In the genomic region with DNA sequence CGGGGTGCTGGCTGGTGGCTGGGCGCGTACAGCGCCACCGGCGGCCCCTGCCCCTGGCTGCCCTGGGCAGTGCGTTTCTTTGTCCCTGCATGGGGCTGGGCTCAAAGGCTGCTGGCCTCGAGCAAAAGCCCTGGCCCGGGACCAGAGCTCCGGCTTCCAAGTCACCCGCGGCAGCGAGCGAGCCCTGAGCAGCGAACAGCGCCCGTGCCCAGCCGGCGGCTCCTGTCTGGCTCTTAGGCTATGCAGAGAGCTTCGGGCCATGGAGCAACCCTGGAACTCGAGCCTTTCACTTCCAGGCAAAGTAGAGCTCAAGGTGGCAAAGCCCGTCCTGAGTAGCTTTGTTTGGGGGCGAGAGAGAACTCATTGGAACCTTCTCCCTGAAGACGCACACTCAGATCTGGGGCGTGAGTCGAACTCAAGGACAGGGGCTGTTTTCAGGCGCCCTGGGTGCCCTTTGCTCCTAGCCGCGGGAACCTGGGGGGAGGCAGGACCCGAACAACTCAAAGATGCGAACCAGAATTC, we compare ENCODE assay signal across 8 mouse cellular contexts. TPM values are rescaled to one million over a fixed set of nuclear protein-coding genes. Genes with fewer than 3 reads are reported as not detected.
DNase-seq lines count a peak whose midpoint lies in the region; ATAC-seq lines count a peak whose summit lies in the region.

No protein-coding gene starts in this region.

- peak overlapping the region; percentile 59 for H3K4me3 ChIP-seq in embryonic facial prominence, embryonic 15.5 days (replicated peaks)
- H3K4me3 ChIP-seq in heart, embryonic 16.5 days (ENCODE audit: low read length) = peak overlapping the region; percentile 80
- peak overlapping the region; percentile 59 for H3K4me3 ChIP-seq in lung, embryonic 16.5 days (ENCODE audit: low read length)

- peaks cover 56% of the 10 kb centered on the region for H3K4me1 ChIP-seq in embryonic facial prominence, embryonic 15.5 days
- peaks cover 12% of the 10 kb centered on the region for H3K4me1 ChIP-seq in heart, embryonic 16.5 days (ENCODE audit: control insufficient read depth, insufficient read depth, low read length)
- peaks cover 22% of the 10 kb centered on the region for H3K4me1 ChIP-seq in lung, embryonic 16.5 days (replicated peaks; ENCODE audit: control insufficient read depth, insufficient read depth, low read length)

- 0 out of 2 replicates have a peak, but pooled peaks have one; percentile 4 for ATAC-seq in embryonic facial prominence, embryonic 15.5 days (ENCODE audit: insufficient number of reproducible peaks, low FRiP score, low TSS enrichment, low read depth)
- no peak for ATAC-seq in heart, embryonic 16.5 days (replicated peaks; ENCODE audit: extremely low read depth, insufficient read depth, low FRiP score)
- peak; percentile 27 for ATAC-seq in lung, embryonic 16.5 days (ENCODE audit: low read depth)
- ATAC-seq in erythroid progenitor cell, adult 5-6 weeks (replicated peaks; ENCODE audit: low FRiP score, poor library complexity, severe bottlenecking) = no peak

- WGBS in embryonic facial prominence, embryonic 15.5 days = under 1% methylated on average over 31 of the region's 31 CpGs
- under 1% methylated on average over 31 of the region's 31 CpGs for WGBS in heart, embryonic 16.5 days
- WGBS in lung, embryonic 16.5 days = 2% methylated on average over 30 of the region's 31 CpGs

- H3K4me2 ChIP-seq in embryonic facial prominence, embryonic 15.5 days (replicated peaks) = peak overlapping the region; percentile 97
- peak overlapping the region; percentile 83 for H3K4me2 ChIP-seq in heart, embryonic 16.5 days (ENCODE audit: low read depth, low read length)
- H3K4me2 ChIP-seq in lung, embryonic 16.5 days (ENCODE audit: low read depth, low read length) = peak overlapping the region; percentile 94

- H3K9ac ChIP-seq in embryonic facial prominence, embryonic 15.5 days = peak overlapping the region; percentile 40
- peak overlapping the region; percentile 81 for H3K9ac ChIP-seq in heart, embryonic 16.5 days (ENCODE audit: low read length)
- peak overlapping the region; percentile 73 for H3K9ac ChIP-seq in lung, embryonic 16.5 days (ENCODE audit: low read length)

- no peak overlapping the region for H3K27ac ChIP-seq in embryonic facial prominence, embryonic 15.5 days (replicated peaks)
- H3K27ac ChIP-seq in heart, embryonic 16.5 days (ENCODE audit: low read length) = peak overlapping the region; percentile 88
- H3K27ac ChIP-seq in lung, embryonic 16.5 days (ENCODE audit: low read length) = 0 out of 2 replicates have a peak overlapping the region, but pooled peaks have one; percentile 33

- peak; percentile 31 for DNase-seq in ES-CJ7 (ENCODE audit: low read depth, low spot score)
- DNase-seq in adrenal gland, postnatal 14 days = peak; percentile 80
- peak; percentile 76 for DNase-seq in kidney, postnatal 10 days
- peak; percentile 41 to 48 for DNase-seq in right cerebral cortex, postnatal 10 days (ENCODE audit: low spot score in 2 of 2)

- no peaks in the 10 kb centered on the region for H3K9me3 ChIP-seq in embryonic facial prominence, embryonic 15.5 days (replicated peaks)
- no peaks in the 10 kb centered on the region for H3K9me3 ChIP-seq in heart, embryonic 16.5 days (replicated peaks; ENCODE audit: control insufficient read depth, low read length)
- H3K9me3 ChIP-seq in lung, embryonic 16.5 days (ENCODE audit: control insufficient read depth, low read length) = no peaks in the 10 kb centered on the region

- H3K27me3 ChIP-seq in embryonic facial prominence, embryonic 15.5 days = peaks cover 64% of the 10 kb centered on the region
- peaks cover 16% of the 10 kb centered on the region; the same call in 1 of the 2 replicates for H3K27me3 ChIP-seq in heart, embryonic 16.5 days (ENCODE audit: control insufficient read depth, insufficient read depth, low read length)
- peaks cover 46% of the 10 kb centered on the region for H3K27me3 ChIP-seq in lung, embryonic 16.5 days (ENCODE audit: control insufficient read depth, insufficient read depth, low read depth, low read length)

- H3K36me3 ChIP-seq in embryonic facial prominence, embryonic 15.5 days = no peaks in the 10 kb centered on the region
- no peaks in the 10 kb centered on the region for H3K36me3 ChIP-seq in heart, embryonic 16.5 days (ENCODE audit: control insufficient read depth, insufficient read depth)
- H3K36me3 ChIP-seq in lung, embryonic 16.5 days (ENCODE audit: control insufficient read depth, insufficient read depth, low read length) = no peaks in the 10 kb centered on the region

RNA-seq across cellular contexts. Expression of a gene that starts 0.8 kb away (rescaled TPM):
- total RNA-seq in adrenal gland, postnatal 14 days (2021) = 17.7 and 17.9 TPM in 2 replicates
- polyA plus RNA-seq in embryonic facial prominence, embryonic 15.5 days (2015; fragmentation: Nextera tagmentation; extraction: Ambion mirVana) = 12.5 and 13.0 TPM in 2 replicates
- 6.5 and 9.1 TPM in 2 replicates for polyA plus RNA-seq in heart, embryonic 16.5 days (2015; fragmentation: Nextera tagmentation; extraction: Ambion mirVana)
- 9.7 and 10.7 TPM in 2 replicates for polyA plus RNA-seq in lung, embryonic 16.5 days (2015; fragmentation: Nextera tagmentation; extraction: Ambion mirVana)
- total RNA-seq in erythroid progenitor cell, adult 5-6 weeks (2015; ENCODE audit: low replicate concordance) = not detected in 2 replicates
- not detected in 2 replicates for total RNA-seq in erythroid progenitor cell, adult 5-6 weeks (2017; ENCODE audit: low replicate concordance)

Comparison
In these comparisons a context has a peak if more than half of its experiments do, and no peak if none do; other contexts are left out.
1. ATAC-seq: peak in embryonic facial prominence, embryonic 15.5 days (single experiment) and lung, embryonic 16.5 days (single experiment); none in heart, embryonic 16.5 days (single experiment) and erythroid progenitor cell, adult 5-6 weeks (single experiment).
2. Peak in every context shown above with its lines, with median percentiles within 50 percentile points of each other: DNase-seq, H3K4me2 ChIP-seq, H3K4me3 ChIP-seq and H3K9ac ChIP-seq.